Mouse (Mus musculus): ENCODE measurements around the gene Nat14.
A peak's percentile ranks its signal among the peaks of the same experiment; 100 is the strongest.

- peak; percentile 96 for TF ChIP-seq CTCF (conservative IDR thresholded peaks at IDR 0.05; ENCODE audit: low read length)
- TF ChIP-seq NANOG (IDR thresholded peaks at IDR 0.05; ENCODE audit: borderline replicate concordance, low read length): peak; percentile 36; the same call in 1 of the 2 replicates
These were observed 20.7 kb upstream of the Nat14 start for GRCm38 (mm10) chr7:4901171-4901570.

Data from E14TG2a.4 (cell line).